Mouse (Mus musculus): Measurements from ENCODE around the gene Actr5. TPM values are rescaled to one million over a fixed set of nuclear protein-coding genes. Genes with fewer than 3 reads are reported as not detected.

Actr5 gene
- polyA plus RNA-seq, 1 experiment from 2014 or later = 15.5 TPM

- 8% methylated on average over 4 of the region's 4 CpGs for WGBS
- Histone ChIP-seq H3K4me2 (no peak overlapping the region), H3K27me3 (ENCODE audit: insufficient read depth, low read length) (no peaks in the 10 kb centered on the region), H3K27ac (ENCODE audit: low read depth) (no peak overlapping the region), H3K4me3 (ENCODE audit: low read depth, low read length) (no peak overlapping the region), H3K4me1 (ENCODE audit: insufficient read depth) (no peaks in the 10 kb centered on the region), H3K9me3 (ENCODE audit: low read depth, low read length) (no peaks in the 10 kb centered on the region), H3K36me3 (ENCODE audit: insufficient read depth) (no peaks in the 10 kb centered on the region), H3K9ac (no peak overlapping the region)
- DNase-seq (peak; percentile 88), ATAC-seq (ENCODE audit: insufficient read depth) (peak; percentile 50; the same call in 1 of the 2 replicates)
- TF ChIP-seq CTCF (IDR thresholded peaks at IDR 0.05; ENCODE audit: low read depth) = peak; percentile 89
Measured at GRCm38 (mm10) chr2:158652985-158653384, 28.3 kb downstream of the Actr5 start.

GRCm38 (mm10) chr2:158654717-158655116 is 30.0 kb downstream of the Actr5 start:
- no peak overlapping the region for H3K27ac ChIP-seq (ENCODE audit: low read depth)
- ATAC-seq (ENCODE audit: insufficient read depth) = no peak
- H3K27me3 ChIP-seq (ENCODE audit: insufficient read depth, low read length) = no peaks in the 10 kb centered on the region
- WGBS = 64% methylated on average over 9 of the region's 9 CpGs
- H3K9me3 ChIP-seq (ENCODE audit: low read depth, low read length) = no peaks in the 10 kb centered on the region
- no peak for TF ChIP-seq CTCF (IDR thresholded peaks at IDR 0.05; ENCODE audit: low read depth)
- H3K4me2 ChIP-seq = no peak overlapping the region
- no peaks in the 10 kb centered on the region for H3K36me3 ChIP-seq (ENCODE audit: insufficient read depth)
- no peaks in the 10 kb centered on the region for H3K4me1 ChIP-seq (ENCODE audit: insufficient read depth)
- no peak overlapping the region for H3K9ac ChIP-seq
- H3K4me3 ChIP-seq (ENCODE audit: low read depth, low read length) = no peak overlapping the region
- peak; percentile 50 for DNase-seq

GRCm38 (mm10) chr2:158655806-158656205 is 31.1 kb downstream of the Actr5 start:
- H3K4me2 ChIP-seq = no peak overlapping the region
- no peak for ATAC-seq (ENCODE audit: insufficient read depth)
- no peak overlapping the region for H3K9ac ChIP-seq
- H3K9me3 ChIP-seq (ENCODE audit: low read depth, low read length) = no peaks in the 10 kb centered on the region
- H3K27me3 ChIP-seq (ENCODE audit: insufficient read depth, low read length) = no peaks in the 10 kb centered on the region
- no peak overlapping the region for H3K4me3 ChIP-seq (ENCODE audit: low read depth, low read length)
- H3K4me1 ChIP-seq (ENCODE audit: insufficient read depth) = no peaks in the 10 kb centered on the region
- H3K27ac ChIP-seq (ENCODE audit: low read depth) = no peak overlapping the region
- no peak for DNase-seq
- WGBS = 70% methylated on average over 4 of the region's 4 CpGs
- TF ChIP-seq CTCF (IDR thresholded peaks at IDR 0.05; ENCODE audit: low read depth) = no peak
- H3K36me3 ChIP-seq (ENCODE audit: insufficient read depth) = no peaks in the 10 kb centered on the region

- no peak overlapping the region for H3K9ac ChIP-seq
Measured at GRCm38 (mm10) chr2:158658822-158659221, 34.1 kb downstream of the Actr5 start.

GRCm38 (mm10) chr2:158659346-158659745 is 34.7 kb downstream of the Actr5 start:
- no peaks in the 10 kb centered on the region for H3K4me1 ChIP-seq (ENCODE audit: insufficient read depth)
- no peaks in the 10 kb centered on the region for H3K27me3 ChIP-seq (ENCODE audit: insufficient read depth, low read length)
- ATAC-seq (ENCODE audit: insufficient read depth) = no peak; the same call in 1 of the 2 replicates
- no peak overlapping the region for H3K4me3 ChIP-seq (ENCODE audit: low read depth, low read length)
- no peak overlapping the region for H3K4me2 ChIP-seq
- DNase-seq = no peak
- WGBS = 57% methylated on average over 3 of the region's 3 CpGs
- H3K27ac ChIP-seq (ENCODE audit: low read depth) = peak overlapping the region; percentile 65; the same call in 1 of the 2 replicates
- H3K9me3 ChIP-seq (ENCODE audit: low read depth, low read length) = no peaks in the 10 kb centered on the region
- TF ChIP-seq CTCF (IDR thresholded peaks at IDR 0.05; ENCODE audit: low read depth) = no peak
- no peaks in the 10 kb centered on the region for H3K36me3 ChIP-seq (ENCODE audit: insufficient read depth)
- no peak overlapping the region for H3K9ac ChIP-seq

More at GRCm38 (mm10) chr2:158658822-158659221, 34.1 kb downstream of the Actr5 start:
- ATAC-seq (ENCODE audit: insufficient read depth) = peak; percentile 84
- 25% methylated on average over 6 of the region's 6 CpGs for WGBS
- Histone ChIP-seq H3K4me1 (ENCODE audit: insufficient read depth) (no peaks in the 10 kb centered on the region), H3K4me3 (ENCODE audit: low read depth, low read length) (no peak overlapping the region), H3K36me3 (ENCODE audit: insufficient read depth) (no peaks in the 10 kb centered on the region), H3K27me3 (ENCODE audit: insufficient read depth, low read length) (no peaks in the 10 kb centered on the region), H3K27ac (ENCODE audit: low read depth) (peak overlapping the region; percentile 65), H3K9me3 (ENCODE audit: low read depth, low read length) (no peaks in the 10 kb centered on the region), H3K4me2 (no peak overlapping the region)
- peak; percentile 66 for DNase-seq
- no peak for TF ChIP-seq CTCF (IDR thresholded peaks at IDR 0.05; ENCODE audit: low read depth)

GRCm38 (mm10) chr2:158665098-158665497 is 40.4 kb downstream of the Actr5 start, which contains the start of gene Ppp1r16b:
Gene Ppp1r16b, plus strand, starts transcription at chr2:158665398.
- Histone ChIP-seq H3K4me3 (ENCODE audit: low read depth, low read length) (no peak within 1 kb of the TSS), H3K4me2 (no peak within 1 kb of the TSS), H3K27ac (ENCODE audit: low read depth) (0 out of 2 replicates have a peak within 1 kb of the TSS, but pooled peaks have one; percentile 6), H3K9ac (no peak within 1 kb of the TSS), H3K4me1 (ENCODE audit: insufficient read depth) (no peaks in the 10 kb centered on the region), H3K9me3 (ENCODE audit: low read depth, low read length) (no peaks in the 10 kb centered on the region), H3K36me3 (ENCODE audit: insufficient read depth) (no peaks in the 10 kb centered on the region), H3K27me3 (ENCODE audit: insufficient read depth, low read length) (peaks cover 45% of the 10 kb centered on the region)
- ATAC-seq (ENCODE audit: insufficient read depth) (no peak), DNase-seq (no peak)
- 58% methylated on average over 4 of the region's 4 CpGs for WGBS
- TF ChIP-seq CTCF (IDR thresholded peaks at IDR 0.05; ENCODE audit: low read depth) = no peak

GRCm38 (mm10) chr2:158666071-158666800 is 41.5 kb downstream of the Actr5 start:
- H3K4me2 ChIP-seq = peak overlapping the region; percentile 93; the same call in 1 of the 2 replicates
- WGBS = 38% methylated on average over 13 of the region's 13 CpGs
- H3K9ac ChIP-seq = no peak overlapping the region
- H3K27ac ChIP-seq (ENCODE audit: low read depth) = 0 out of 2 replicates have a peak overlapping the region, but pooled peaks have one; percentile 6
- DNase-seq (no peak), ATAC-seq (ENCODE audit: insufficient read depth) (no peak)
- H3K4me3 ChIP-seq (ENCODE audit: low read depth, low read length) = peak overlapping the region; percentile 51; the same call in 1 of the 2 replicates
- peaks cover 51% of the 10 kb centered on the region for H3K27me3 ChIP-seq (ENCODE audit: insufficient read depth, low read length)
- H3K9me3 ChIP-seq (ENCODE audit: low read depth, low read length) = no peaks in the 10 kb centered on the region
- TF ChIP-seq CTCF (IDR thresholded peaks at IDR 0.05; ENCODE audit: low read depth) = no peak
- H3K4me1 ChIP-seq (ENCODE audit: insufficient read depth) = no peaks in the 10 kb centered on the region
- H3K36me3 ChIP-seq (ENCODE audit: insufficient read depth) = no peaks in the 10 kb centered on the region

Data from lung, embryonic 14.5 days (tissue).